Mouse (Mus musculus): ENCODE measurements at regions not wholly inside any gene's neighbourhood (a gene's known extent, or its start where the extent isn't known, plus 50 kb on each side); places are given as distances from the start of the nearest gene placed in this dataset.

- TF ChIP-seq POLR2A (IDR thresholded peaks at IDR 0.05; ENCODE audit: borderline replicate concordance, insufficient read depth, low read length) = no peak
- TF ChIP-seq CTCF (IDR thresholded peaks at IDR 0.05; ENCODE audit: borderline replicate concordance, insufficient read depth, low read depth, low read length) = no peak
Measured at GRCm38 (mm10) chr12:25923772-25924171, 491.3 kb downstream of the Rnf144a start.
